Mouse (Mus musculus): ENCODE results near the gene Med12l. TPM values are rescaled to one million over a fixed set of nuclear protein-coding genes. Genes with fewer than 3 reads are reported as not detected.
A peak's percentile ranks its signal among the peaks of the same experiment; 100 is the strongest.

The Med12l gene
- polyA plus RNA-seq, 1 experiment, result 0.01 TPM

DNA sequence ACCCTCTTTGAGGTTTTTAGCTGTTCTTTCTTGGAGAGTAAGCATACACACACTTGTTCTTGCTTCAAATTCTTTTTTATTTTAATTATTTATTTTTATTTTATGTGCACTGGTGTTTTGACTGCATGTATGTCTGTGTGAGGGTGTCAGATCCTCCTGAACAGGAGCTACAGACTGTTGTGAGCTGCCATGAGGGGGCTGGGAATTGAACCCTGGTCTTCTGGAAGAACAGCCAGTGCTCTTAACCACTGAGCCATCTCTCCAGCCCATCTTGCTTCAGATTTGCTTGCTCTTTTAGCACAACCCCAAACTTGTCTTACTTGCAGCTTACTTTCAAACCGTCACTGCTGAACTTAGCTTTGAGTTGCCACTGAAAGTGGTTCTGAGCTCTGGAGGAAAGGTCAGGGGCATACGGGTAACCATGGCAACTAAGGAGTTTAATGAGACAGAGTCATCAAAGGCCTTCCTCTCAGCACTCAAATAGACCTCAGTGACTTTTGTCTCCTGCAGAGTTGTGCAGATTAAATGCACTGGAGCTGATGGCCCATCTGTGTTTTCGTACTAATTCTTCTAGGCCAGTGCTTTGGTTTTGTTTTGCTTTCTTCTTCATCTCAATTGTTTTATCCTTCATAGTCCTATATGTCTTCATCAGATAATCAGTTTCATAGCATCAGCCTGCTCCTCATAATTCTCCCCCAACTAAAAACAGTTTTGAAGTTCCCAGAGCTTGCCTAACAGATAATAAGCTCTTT, 272.1 kb downstream of the Med12l start:
- TF ChIP-seq MYOD1 (IDR thresholded peaks at IDR 0.05; ENCODE audit: control insufficient read depth in 1 of 3, insufficient read length in 2 of 3, low read depth in 2 of 3) (no peak), POLR2A (IDR thresholded peaks at IDR 0.05; ENCODE audit: insufficient read length, low read depth) (no peak), MAX (IDR thresholded peaks at IDR 0.05; ENCODE audit: low read depth) (no peak), SRF (IDR thresholded peaks at IDR 0.05; ENCODE audit: control insufficient read depth, insufficient read length, low read depth) (no peak)

DNA sequence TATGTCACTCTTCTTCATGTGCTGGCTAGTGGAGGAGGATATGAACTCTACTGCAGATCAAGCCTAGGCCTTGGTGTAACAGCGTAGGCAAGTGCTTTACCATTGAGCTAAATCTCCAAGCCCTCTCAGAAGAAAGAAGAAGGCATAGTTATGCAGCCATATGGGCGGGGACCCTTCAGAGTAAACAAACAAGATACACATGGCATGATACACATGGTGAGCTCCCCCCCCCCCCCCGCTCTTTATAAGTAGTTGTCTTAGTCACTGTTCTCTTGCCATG, 272.6 kb downstream of the Med12l start:
- TF ChIP-seq USF1 (IDR thresholded peaks at IDR 0.05; ENCODE audit: low read depth), result no peak
- no peak for TF ChIP-seq TCF12 (IDR thresholded peaks at IDR 0.05; ENCODE audit: insufficient read depth, poor library complexity, severe bottlenecking)
- no peak for TF ChIP-seq MYOD1 (IDR thresholded peaks at IDR 0.05; ENCODE audit: control insufficient read depth in 1 of 3, insufficient read length in 2 of 3, low read depth in 2 of 3)
- TF ChIP-seq MYOG (IDR thresholded peaks at IDR 0.05; ENCODE audit: control insufficient read depth in 1 of 3, insufficient read depth in 1 of 3, insufficient read length in 2 of 3, low read depth in 2 of 3), result no peak
- no peak for TF ChIP-seq POLR2A (IDR thresholded peaks at IDR 0.05; ENCODE audit: insufficient read length, low read depth)
- TF ChIP-seq SRF (IDR thresholded peaks at IDR 0.05; ENCODE audit: control insufficient read depth, insufficient read length, low read depth), result no peak
- no peak for TF ChIP-seq CEBPB (IDR thresholded peaks at IDR 0.05; ENCODE audit: insufficient read depth, poor library complexity, severe bottlenecking)
- no peak for TF ChIP-seq E2F4 (IDR thresholded peaks at IDR 0.05; ENCODE audit: insufficient read depth)
- no peak for TF ChIP-seq MAX (IDR thresholded peaks at IDR 0.05; ENCODE audit: low read depth)
- no peak for TF ChIP-seq TCF3 (IDR thresholded peaks at IDR 0.05; ENCODE audit: insufficient read length, low read depth)
- no peak for TF ChIP-seq REST (IDR thresholded peaks at IDR 0.05; ENCODE audit: insufficient read depth, insufficient read length)
- no peak for TF ChIP-seq POLR2AphosphoS2 (IDR thresholded peaks at IDR 0.05; ENCODE audit: insufficient read length, low read depth)
- H3K4me3 ChIP-seq, result no peak overlapping the region
- H3K27me3 ChIP-seq (ENCODE audit: control insufficient read depth, insufficient read depth, insufficient read length), result no peaks in the 10 kb centered on the region
- no peak overlapping the region for H3K4me2 ChIP-seq (ENCODE audit: low read depth)
- no peak overlapping the region for H3ac ChIP-seq (ENCODE audit: control insufficient read depth, insufficient read length)
- H3K36me3 ChIP-seq (ENCODE audit: control insufficient read depth, insufficient read depth), result no peaks in the 10 kb centered on the region
- H3K79me2 ChIP-seq (ENCODE audit: control insufficient read depth, insufficient read depth), result no peaks in the 10 kb centered on the region

More for the DNA sequence above, 272.1 kb downstream of the Med12l start:
- no peaks in the 10 kb centered on the region for H3K27me3 ChIP-seq (ENCODE audit: control insufficient read depth, insufficient read depth, insufficient read length)
- H3K36me3 ChIP-seq (ENCODE audit: control insufficient read depth, insufficient read depth), result no peaks in the 10 kb centered on the region
- H3ac ChIP-seq (ENCODE audit: control insufficient read depth, insufficient read length), result no peak overlapping the region
- H3K4me3 ChIP-seq, result no peak overlapping the region
- no peak overlapping the region for H3K4me2 ChIP-seq (ENCODE audit: low read depth)
- H3K79me2 ChIP-seq (ENCODE audit: control insufficient read depth, insufficient read depth), result no peaks in the 10 kb centered on the region

DNA sequence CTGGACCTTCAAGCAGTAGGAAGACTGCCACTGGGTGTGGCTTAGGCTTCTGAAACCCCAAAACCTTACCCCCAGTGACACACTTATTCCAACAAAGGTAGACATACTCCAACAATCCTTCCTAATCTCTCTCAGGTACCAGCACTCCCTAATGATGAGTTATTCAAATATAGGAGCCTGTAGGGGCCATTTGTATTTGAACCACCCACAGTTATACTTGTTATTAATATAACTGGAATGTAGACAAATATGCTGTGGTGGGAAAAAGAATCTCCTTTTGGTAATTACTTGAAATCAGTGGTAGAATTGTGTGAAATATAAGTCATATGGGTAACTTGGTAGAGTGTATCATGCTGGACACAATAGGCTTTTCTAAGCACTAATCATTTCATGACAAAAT, 273.0 kb downstream of the Med12l start:
- Histone ChIP-seq H3K4me3 (no peak overlapping the region), H3K79me2 (ENCODE audit: control insufficient read depth, insufficient read depth) (no peaks in the 10 kb centered on the region), H3K36me3 (ENCODE audit: control insufficient read depth, insufficient read depth) (no peaks in the 10 kb centered on the region), H3K4me2 (ENCODE audit: low read depth) (no peak overlapping the region), H3ac (ENCODE audit: control insufficient read depth, insufficient read length) (no peak overlapping the region), H3K27me3 (ENCODE audit: control insufficient read depth, insufficient read depth, insufficient read length) (no peaks in the 10 kb centered on the region)
- TF ChIP-seq MAX (IDR thresholded peaks at IDR 0.05; ENCODE audit: low read depth) (no peak), MYOD1 (IDR thresholded peaks at IDR 0.05; ENCODE audit: control insufficient read depth in 1 of 3, insufficient read length in 2 of 3, low read depth in 2 of 3) (no peak), REST (IDR thresholded peaks at IDR 0.05; ENCODE audit: insufficient read depth, insufficient read length) (no peak), POLR2A (IDR thresholded peaks at IDR 0.05; ENCODE audit: insufficient read length, low read depth) (no peak), TCF3 (IDR thresholded peaks at IDR 0.05; ENCODE audit: insufficient read length, low read depth) (no peak), MYOG (IDR thresholded peaks at IDR 0.05; ENCODE audit: control insufficient read depth in 1 of 3, insufficient read depth in 1 of 3, insufficient read length in 2 of 3, low read depth in 2 of 3) (no peak), E2F4 (IDR thresholded peaks at IDR 0.05; ENCODE audit: insufficient read depth) (no peak), SRF (IDR thresholded peaks at IDR 0.05; ENCODE audit: control insufficient read depth, insufficient read length, low read depth) (no peak), USF1 (IDR thresholded peaks at IDR 0.05; ENCODE audit: low read depth) (no peak), CEBPB (IDR thresholded peaks at IDR 0.05; ENCODE audit: insufficient read depth, poor library complexity, severe bottlenecking) (no peak), POLR2AphosphoS2 (IDR thresholded peaks at IDR 0.05; ENCODE audit: insufficient read length, low read depth) (no peak), TCF12 (IDR thresholded peaks at IDR 0.05; ENCODE audit: insufficient read depth, poor library complexity, severe bottlenecking) (no peak)

DNA sequence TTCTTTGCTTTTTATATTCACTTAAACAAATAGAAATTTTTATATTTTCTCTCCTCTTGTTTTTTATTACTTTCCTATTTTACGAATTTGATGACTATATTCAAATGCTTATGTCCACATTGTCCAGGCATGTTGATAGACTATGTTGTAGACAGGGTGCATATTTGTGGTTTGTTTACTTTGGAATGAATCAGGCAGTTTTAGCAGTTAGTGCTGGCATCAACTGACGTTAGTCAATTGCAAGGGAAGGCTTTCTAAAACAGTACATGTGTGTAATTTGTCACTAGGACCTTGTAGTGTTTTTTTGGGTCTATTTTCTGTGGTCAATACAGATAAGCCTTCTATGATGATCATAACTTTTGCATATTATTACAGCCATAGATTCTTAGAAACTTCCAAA, 284.9 kb downstream of the Med12l start:
- no peak overlapping the region for H3K4me3 ChIP-seq
- TF ChIP-seq MAX (IDR thresholded peaks at IDR 0.05; ENCODE audit: low read depth) (no peak), CEBPB (IDR thresholded peaks at IDR 0.05; ENCODE audit: insufficient read depth, poor library complexity, severe bottlenecking) (0 out of 2 replicates have a peak, but pooled peaks have one; percentile 39)
- H3ac ChIP-seq (ENCODE audit: control insufficient read depth, insufficient read length), result no peak overlapping the region
- no peaks in the 10 kb centered on the region for H3K36me3 ChIP-seq (ENCODE audit: control insufficient read depth, insufficient read depth)
- no peaks in the 10 kb centered on the region for H3K27me3 ChIP-seq (ENCODE audit: control insufficient read depth, insufficient read depth, insufficient read length)
- H3K4me2 ChIP-seq (ENCODE audit: low read depth), result no peak overlapping the region
- H3K79me2 ChIP-seq (ENCODE audit: control insufficient read depth, insufficient read depth), result no peaks in the 10 kb centered on the region

DNA sequence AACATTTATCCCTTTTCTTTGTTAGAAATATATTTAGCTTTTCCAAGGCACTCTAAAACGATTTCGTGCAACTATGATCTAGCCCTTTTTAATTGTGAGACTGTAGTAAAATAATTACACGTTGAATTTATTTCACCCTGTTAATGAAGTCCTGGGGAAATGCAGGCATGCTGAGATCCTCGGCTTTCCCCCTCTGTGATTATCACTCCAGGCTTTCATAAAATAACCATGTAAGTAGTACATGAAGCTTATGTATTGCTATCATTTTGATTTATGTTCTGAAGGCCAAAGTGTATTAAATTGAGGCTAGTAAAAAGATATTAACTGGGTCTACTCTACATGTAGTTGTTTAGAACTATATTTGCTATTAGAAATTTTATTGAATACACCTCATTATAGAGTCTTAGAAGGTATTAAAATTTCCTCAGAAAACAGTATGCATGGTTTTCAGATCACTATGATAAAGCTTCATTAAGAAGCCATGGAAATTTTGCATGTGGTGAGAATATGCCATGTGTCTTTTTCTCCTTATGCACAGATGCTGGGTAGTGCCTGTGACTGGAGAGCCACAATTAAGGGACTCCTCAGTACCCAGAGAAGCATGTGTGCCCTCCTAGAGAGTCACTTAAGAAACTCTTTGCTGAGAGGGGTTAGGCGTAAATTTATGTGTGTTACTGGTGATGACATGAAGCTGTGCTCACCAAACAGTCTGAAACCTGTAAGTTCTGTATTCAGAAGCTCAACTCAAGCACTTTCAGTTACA, 288.0 kb downstream of the Med12l start:
- no peak overlapping the region for H3K4me2 ChIP-seq (ENCODE audit: low read depth)
- TF ChIP-seq POLR2A (IDR thresholded peaks at IDR 0.05; ENCODE audit: insufficient read length, low read depth) (no peak), E2F4 (IDR thresholded peaks at IDR 0.05; ENCODE audit: insufficient read depth) (no peak), MAX (IDR thresholded peaks at IDR 0.05; ENCODE audit: low read depth) (no peak), SRF (IDR thresholded peaks at IDR 0.05; ENCODE audit: control insufficient read depth, insufficient read length, low read depth) (no peak), REST (IDR thresholded peaks at IDR 0.05; ENCODE audit: insufficient read depth, insufficient read length) (no peak), MYOD1 (IDR thresholded peaks at IDR 0.05; ENCODE audit: control insufficient read depth in 1 of 3, insufficient read length in 2 of 3, low read depth in 2 of 3) (no peak), TCF3 (IDR thresholded peaks at IDR 0.05; ENCODE audit: insufficient read length, low read depth) (no peak), TCF12 (IDR thresholded peaks at IDR 0.05; ENCODE audit: insufficient read depth, poor library complexity, severe bottlenecking) (no peak), CEBPB (IDR thresholded peaks at IDR 0.05; ENCODE audit: insufficient read depth, poor library complexity, severe bottlenecking) (no peak), POLR2AphosphoS2 (IDR thresholded peaks at IDR 0.05; ENCODE audit: insufficient read length, low read depth) (no peak), USF1 (IDR thresholded peaks at IDR 0.05; ENCODE audit: low read depth) (no peak), MYOG (IDR thresholded peaks at IDR 0.05; ENCODE audit: control insufficient read depth in 1 of 3, insufficient read depth in 1 of 3, insufficient read length in 2 of 3, low read depth in 2 of 3) (no peak)
- no peak overlapping the region for H3K4me3 ChIP-seq
- no peaks in the 10 kb centered on the region for H3K36me3 ChIP-seq (ENCODE audit: control insufficient read depth, insufficient read depth)
- H3K79me2 ChIP-seq (ENCODE audit: control insufficient read depth, insufficient read depth), result no peaks in the 10 kb centered on the region
- no peaks in the 10 kb centered on the region for H3K27me3 ChIP-seq (ENCODE audit: control insufficient read depth, insufficient read depth, insufficient read length)
- H3ac ChIP-seq (ENCODE audit: control insufficient read depth, insufficient read length), result no peak overlapping the region
